Mouse (Mus musculus): ENCODE data around the gene Gas7.

GRCm38 (mm10) chr11:67672140-67672539 lies 216.9 kb downstream of the Gas7 start:
- TF ChIP-seq CTCF (IDR thresholded peaks at IDR 0.05; ENCODE audit: insufficient read depth, low read length) (no peak), POLR2A (IDR thresholded peaks at IDR 0.05; ENCODE audit: borderline replicate concordance, extremely low read depth, low read depth, low read length) (no peak)

Data from lung, adult 2 months (tissue).